ENCODE assay signal across 8 mouse cellular contexts in the genomic region with DNA sequence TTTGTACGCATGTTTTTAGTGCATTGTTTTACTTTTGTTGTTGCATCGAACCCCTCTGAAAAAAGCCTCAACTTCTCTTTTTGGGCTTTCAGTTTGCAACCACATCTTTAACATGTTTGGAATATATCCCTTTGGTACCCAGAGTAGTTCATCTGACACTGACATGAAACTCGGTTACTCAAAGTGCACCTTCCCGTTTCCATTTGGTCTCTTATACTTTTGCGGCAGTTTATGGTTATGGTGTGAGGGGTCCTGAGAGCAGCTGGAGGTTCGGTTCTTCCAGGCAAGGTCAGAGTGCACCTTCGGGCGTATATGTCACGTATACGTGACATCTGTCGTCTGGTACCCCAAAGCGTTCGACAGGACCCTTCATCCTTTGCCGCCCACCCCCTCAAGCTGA. TPM values are rescaled to one million over a fixed set of nuclear protein-coding genes. Genes with fewer than 3 reads are reported as not detected.
DNase-seq lines count a peak whose midpoint lies in the region; ATAC-seq and TF ChIP-seq lines count a peak whose summit lies in the region.

No protein-coding gene starts in this region.

- ATAC-seq in forebrain, embryonic 13.5 days: no peak
- no peak; the same call in 1 of the 2 replicates for ATAC-seq in liver, embryonic 12.5 days
- ATAC-seq in stomach, embryonic 16.5 days (ENCODE audit: insufficient read depth, low FRiP score): no peak

- H3K27me3 ChIP-seq in testis, adult 2 months (ENCODE audit: control insufficient read depth, insufficient read depth, low read length): no peaks in the 10 kb centered on the region
- H3K27me3 ChIP-seq in forebrain, embryonic 13.5 days: peaks cover 65% of the 10 kb centered on the region
- H3K27me3 ChIP-seq in liver, embryonic 12.5 days (replicated peaks): peaks cover 85% of the 10 kb centered on the region
- peaks cover 54% of the 10 kb centered on the region for H3K27me3 ChIP-seq in stomach, embryonic 16.5 days (ENCODE audit: control insufficient read depth, insufficient read depth, low read length)

- H3K9ac ChIP-seq in forebrain, embryonic 13.5 days: peak overlapping the region; percentile 85
- H3K9ac ChIP-seq in liver, embryonic 12.5 days: peak overlapping the region; percentile 80
- peak overlapping the region; percentile 74 for H3K9ac ChIP-seq in stomach, embryonic 16.5 days (ENCODE audit: low read length)

- peak overlapping the region; percentile 79 for H3K27ac ChIP-seq in testis, adult 2 months (ENCODE audit: control insufficient read depth, insufficient read depth, low read depth, low read length)
- H3K27ac ChIP-seq in forebrain, embryonic 13.5 days: no peak overlapping the region
- H3K27ac ChIP-seq in liver, embryonic 12.5 days: no peak overlapping the region
- no peak overlapping the region for H3K27ac ChIP-seq in stomach, embryonic 16.5 days (ENCODE audit: low read length)

- TF ChIP-seq CTCF in testis, adult 2 months (IDR thresholded peaks at IDR 0.05; ENCODE audit: control insufficient read depth, insufficient read depth, insufficient replicate concordance, low read depth, low read length): no peak

- no peak for DNase-seq in testis, postnatal 14 days (ENCODE audit: low spot score)
- no peak for DNase-seq in thymus, postnatal 10 days (ENCODE audit: low spot score in 2 of 2)
- DNase-seq in ovary, adult 18-20 months (ENCODE audit: low spot score): no peak
- DNase-seq in gastrocnemius, adult 8-10 months (ENCODE audit: low spot score in 2 of 2): no peak

- no peaks in the 10 kb centered on the region for H3K36me3 ChIP-seq in testis, adult 2 months (ENCODE audit: control insufficient read depth, insufficient read depth, low read length)
- no peaks in the 10 kb centered on the region for H3K36me3 ChIP-seq in forebrain, embryonic 13.5 days (ENCODE audit: poor library complexity, severe bottlenecking)
- H3K36me3 ChIP-seq in liver, embryonic 12.5 days: no peaks in the 10 kb centered on the region
- no peaks in the 10 kb centered on the region for H3K36me3 ChIP-seq in stomach, embryonic 16.5 days (ENCODE audit: control insufficient read depth, insufficient read depth, low read length)

- no peak; the same call in 1 of the 2 replicates for TF ChIP-seq POLR2A in testis, adult 2 months (IDR thresholded peaks at IDR 0.05; ENCODE audit: control insufficient read depth, low read depth, low read length)

- H3K4me2 ChIP-seq in forebrain, embryonic 13.5 days: peak overlapping the region; percentile 95
- peak overlapping the region; percentile 95 for H3K4me2 ChIP-seq in liver, embryonic 12.5 days
- peak overlapping the region; percentile 93 for H3K4me2 ChIP-seq in stomach, embryonic 16.5 days (ENCODE audit: low read depth, low read length)

- H3K4me3 ChIP-seq in testis, adult 2 months (ENCODE audit: control insufficient read depth, low read depth, low read length): peak overlapping the region; percentile 86
- peak overlapping the region; percentile 82 for H3K4me3 ChIP-seq in forebrain, embryonic 13.5 days
- H3K4me3 ChIP-seq in liver, embryonic 12.5 days: peak overlapping the region; percentile 73
- H3K4me3 ChIP-seq in stomach, embryonic 16.5 days (replicated peaks; ENCODE audit: low read length): peak overlapping the region; percentile 62

- H3K4me1 ChIP-seq in testis, adult 2 months (ENCODE audit: control insufficient read depth, insufficient read depth, low read length): peaks cover 4% of the 10 kb centered on the region
- H3K4me1 ChIP-seq in forebrain, embryonic 13.5 days: peaks cover 19% of the 10 kb centered on the region
- H3K4me1 ChIP-seq in liver, embryonic 12.5 days: peaks cover 22% of the 10 kb centered on the region
- H3K4me1 ChIP-seq in stomach, embryonic 16.5 days (ENCODE audit: control insufficient read depth, insufficient read depth, low read length): peaks cover 10% of the 10 kb centered on the region; the same call in 1 of the 2 replicates

- no peaks in the 10 kb centered on the region for H3K9me3 ChIP-seq in forebrain, embryonic 13.5 days (replicated peaks)
- no peaks in the 10 kb centered on the region for H3K9me3 ChIP-seq in liver, embryonic 12.5 days (replicated peaks)
- H3K9me3 ChIP-seq in stomach, embryonic 16.5 days (replicated peaks; ENCODE audit: control insufficient read depth, low read length): no peaks in the 10 kb centered on the region

- WGBS in forebrain, embryonic 13.5 days: 18% methylated on average over 14 of the region's 14 CpGs
- WGBS in liver, embryonic 12.5 days (ENCODE audit: insufficient replicate concordance): 19% methylated on average over 14 of the region's 14 CpGs
- WGBS in stomach, embryonic 16.5 days: 20% methylated on average over 14 of the region's 14 CpGs

RNA-seq across cellular contexts. Expression of gene Tmem8, which starts 0.3 kb away (rescaled TPM):
- polyA plus RNA-seq in testis, adult 2 months (2012; rRNA removed): 361 and 374 TPM in 2 replicates
- polyA plus RNA-seq in forebrain, embryonic 13.5 days (2015; fragmentation: Nextera tagmentation; extraction: Ambion mirVana): 1.5 and 1.9 TPM in 2 replicates
- 1.9 and 2.2 TPM in 2 replicates for polyA plus RNA-seq in liver, embryonic 12.5 days (2016; fragmentation: Nextera tagmentation; extraction: Ambion mirVana)
- polyA plus RNA-seq in stomach, embryonic 16.5 days (2015; fragmentation: Nextera tagmentation; extraction: Ambion mirVana): 5.7 and 6.9 TPM in 2 replicates
- 1 to 10 TPM; 2.6 to 4.1 (median 3.4) TPM for total RNA-seq in gastrocnemius, adult 8-10 months (2022)

RNA-seq across cellular contexts. Expression of gene Mrpl28, which starts 10.5 kb away (rescaled TPM):
- 30.4 and 36.5 TPM in 2 replicates for polyA plus RNA-seq in testis, adult 2 months (2012; rRNA removed)
- polyA plus RNA-seq in forebrain, embryonic 13.5 days (2015; fragmentation: Nextera tagmentation; extraction: Ambion mirVana): 230 and 241 TPM in 2 replicates
- polyA plus RNA-seq in liver, embryonic 12.5 days (2016; fragmentation: Nextera tagmentation; extraction: Ambion mirVana): 162 and 174 TPM in 2 replicates
- 184 and 201 TPM in 2 replicates for polyA plus RNA-seq in stomach, embryonic 16.5 days (2015; fragmentation: Nextera tagmentation; extraction: Ambion mirVana)
- 10 to 100 TPM; 62.7 to 72.1 (median 67.6) TPM for total RNA-seq in gastrocnemius, adult 8-10 months (2022)

RNA-seq across cellular contexts. Expression of gene Nme4, which starts 17.3 kb away (rescaled TPM):
- 5.3 and 5.4 TPM in 2 replicates for polyA plus RNA-seq in testis, adult 2 months (2012; rRNA removed)
- polyA plus RNA-seq in forebrain, embryonic 13.5 days (2015; fragmentation: Nextera tagmentation; extraction: Ambion mirVana): 53.0 and 55.8 TPM in 2 replicates
- 65.9 and 68.3 TPM in 2 replicates for polyA plus RNA-seq in liver, embryonic 12.5 days (2016; fragmentation: Nextera tagmentation; extraction: Ambion mirVana)
- polyA plus RNA-seq in stomach, embryonic 16.5 days (2015; fragmentation: Nextera tagmentation; extraction: Ambion mirVana): 67.7 and 74.7 TPM in 2 replicates
- total RNA-seq in gastrocnemius, adult 8-10 months (2022): 1 to 10 TPM; 1.9 to 4.0 (median 2.8) TPM

RNA-seq across cellular contexts. Expression of gene Decr2, which starts 22.6 kb away (rescaled TPM):
- polyA plus RNA-seq in testis, adult 2 months (2012; rRNA removed): 9.8 and 12.0 TPM in 2 replicates
- 25.8 and 25.9 TPM in 2 replicates for polyA plus RNA-seq in forebrain, embryonic 13.5 days (2015; fragmentation: Nextera tagmentation; extraction: Ambion mirVana)
- polyA plus RNA-seq in liver, embryonic 12.5 days (2016; fragmentation: Nextera tagmentation; extraction: Ambion mirVana): 12.0 and 13.2 TPM in 2 replicates
- 47.1 and 56.6 TPM in 2 replicates for polyA plus RNA-seq in stomach, embryonic 16.5 days (2015; fragmentation: Nextera tagmentation; extraction: Ambion mirVana)
- 1 to 10 TPM; 2.8 to 4.2 (median 2.8) TPM for total RNA-seq in gastrocnemius, adult 8-10 months (2022)

RNA-seq across cellular contexts. Expression of gene Axin1, which starts 25.7 kb away (rescaled TPM):
- 14.4 and 15.0 TPM in 2 replicates for polyA plus RNA-seq in testis, adult 2 months (2012; rRNA removed)
- polyA plus RNA-seq in forebrain, embryonic 13.5 days (2015; fragmentation: Nextera tagmentation; extraction: Ambion mirVana): 9.3 and 12.1 TPM in 2 replicates
- polyA plus RNA-seq in liver, embryonic 12.5 days (2016; fragmentation: Nextera tagmentation; extraction: Ambion mirVana): 15.2 and 16.4 TPM in 2 replicates
- polyA plus RNA-seq in stomach, embryonic 16.5 days (2015; fragmentation: Nextera tagmentation; extraction: Ambion mirVana): 6.4 and 6.6 TPM in 2 replicates
- total RNA-seq in gastrocnemius, adult 8-10 months (2022): 10 to 100 TPM; 15.4 to 19.8 (median 17.7) TPM

Comparison
In these comparisons a context has a peak if more than half of its experiments do, and no peak if none do; other contexts are left out.
1. RNA of gene Tmem8, which starts 0.3 kb away (polyA plus RNA-seq): 361 to 374 TPM in testis, adult 2 months; 5.7 to 6.9 TPM in stomach, embryonic 16.5 days, 1.9 to 2.2 TPM in liver, embryonic 12.5 days and 1.5 to 1.9 TPM in forebrain, embryonic 13.5 days; every median in the first group is over 10 times any median in the second.
2. Peak in every context shown above with its lines, with median percentiles within 50 percentile points of each other: H3K4me3 ChIP-seq, H3K4me2 ChIP-seq and H3K9ac ChIP-seq.